Mouse (Mus musculus) yolk sac, embryonic 10.5 days (tissue): ENCODE data around the gene Prex1.
"Not testable (repeated sequence)": the region's sequence is repeated elsewhere in the genome, so short reads cannot be mapped to it uniquely, and the experiment has no call there.

Experiments used
- DNase-seq: peaks from one replicate; pipeline ENCODE4 v3.0.0-alpha.2; 2017; ENCODE audit warnings: low spot score

Prex1 gene

GRCm38 (mm10) chr2:166517392-166518174 is 196.0 kb downstream of the Prex1 start:
- DNase-seq, result not testable (repeated sequence)

- DNase-seq, result no peak
These were observed 196.7 kb downstream of the Prex1 start for GRCm38 (mm10) chr2:166516818-166517353.
